Mouse (Mus musculus): ENCODE data around the gene Kif21b. TPM values are rescaled to one million over a fixed set of nuclear protein-coding genes. Genes with fewer than 3 reads are reported as not detected.

The Kif21b gene
- polyA plus RNA-seq, 1 experiment from 2014 or later, result 1.1 TPM

DNA sequence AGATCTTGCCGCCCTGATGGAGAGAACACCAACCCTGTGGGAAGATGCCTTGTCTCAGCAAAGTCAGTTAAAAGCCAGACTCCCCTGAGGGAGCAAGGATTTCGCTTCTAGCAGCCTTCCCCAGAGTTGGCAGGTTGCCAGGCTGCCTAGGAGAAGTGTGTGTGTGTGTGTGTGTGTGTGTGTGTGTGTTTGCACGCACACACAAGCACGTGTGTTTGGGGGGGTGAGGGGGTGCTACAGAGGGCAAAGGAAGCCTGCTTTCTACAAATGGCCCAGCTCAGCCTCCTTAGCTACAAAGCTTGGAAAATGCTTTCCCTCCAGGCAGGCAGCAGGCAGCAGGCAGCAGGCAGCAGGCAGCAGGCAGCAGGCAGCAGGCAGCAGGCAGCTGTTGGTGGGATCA is 6.4 kb downstream of the Kif21b start:
- H3K4me2 ChIP-seq, result no peak overlapping the region
- H3K36me3 ChIP-seq, result no peaks in the 10 kb centered on the region
- H3K9ac ChIP-seq, result 0 out of 2 replicates have a peak overlapping the region, but pooled peaks have one; percentile 7
- ATAC-seq (ENCODE audit: low read depth) (no peak), DNase-seq (no peak)
- no peak overlapping the region for H3K4me3 ChIP-seq (replicated peaks)
- no peaks in the 10 kb centered on the region for H3K9me3 ChIP-seq (replicated peaks)
- 24% methylated on average over 4 of the region's 4 CpGs for WGBS (ENCODE audit: insufficient replicate concordance)
- H3K4me1 ChIP-seq (replicated peaks), result peaks cover 99% of the 10 kb centered on the region
- peak overlapping the region; percentile 69; the same call in 1 of the 2 replicates for H3K27ac ChIP-seq
- H3K27me3 ChIP-seq, result no peaks in the 10 kb centered on the region

DNA sequence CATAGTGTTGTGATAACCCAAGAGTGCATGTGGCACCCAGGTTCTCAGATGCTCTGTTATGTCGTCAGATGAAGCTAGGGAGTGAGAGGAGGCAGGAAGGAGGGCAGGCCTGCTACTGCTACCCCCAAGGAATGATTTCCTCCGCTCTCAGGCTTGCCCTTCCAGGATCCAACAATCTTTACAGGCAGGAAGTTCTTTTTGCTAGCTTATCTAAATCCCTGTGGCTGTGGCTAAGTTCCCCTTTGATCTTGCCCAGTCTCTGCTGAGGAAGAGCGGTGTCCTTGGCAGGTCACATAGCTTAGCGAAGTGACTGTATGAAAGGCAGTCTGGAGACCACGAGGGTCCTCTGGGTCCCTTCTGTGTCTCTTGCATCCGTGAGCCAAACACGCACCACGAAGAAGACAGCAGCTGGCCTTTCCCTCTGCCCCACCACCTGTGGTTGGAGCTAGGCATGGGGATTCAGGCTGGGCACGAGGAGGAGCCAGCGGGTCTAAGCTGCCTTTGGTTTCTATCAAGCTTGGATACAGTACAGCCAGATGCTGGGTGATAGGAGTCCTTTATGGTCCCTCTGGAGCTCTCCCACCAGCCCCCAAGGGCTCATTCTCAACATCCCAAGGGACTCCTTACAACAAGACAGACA is 7.1 kb downstream of the Kif21b start:
- WGBS (ENCODE audit: insufficient replicate concordance), result 38% methylated on average over 10 of the region's 10 CpGs
- no peaks in the 10 kb centered on the region for H3K27me3 ChIP-seq
- H3K9me3 ChIP-seq (replicated peaks), result no peaks in the 10 kb centered on the region
- H3K4me2 ChIP-seq, result 0 out of 2 replicates have a peak overlapping the region, but pooled peaks have one; percentile 77
- peak overlapping the region; percentile 7; the same call in 1 of the 2 replicates for H3K9ac ChIP-seq
- no peak for DNase-seq
- H3K27ac ChIP-seq, result peak overlapping the region; percentile 69
- H3K4me1 ChIP-seq (replicated peaks), result peaks cover 99% of the 10 kb centered on the region
- no peaks in the 10 kb centered on the region for H3K36me3 ChIP-seq
- no peak for ATAC-seq (ENCODE audit: low read depth)
- H3K4me3 ChIP-seq (replicated peaks), result no peak overlapping the region

DNA sequence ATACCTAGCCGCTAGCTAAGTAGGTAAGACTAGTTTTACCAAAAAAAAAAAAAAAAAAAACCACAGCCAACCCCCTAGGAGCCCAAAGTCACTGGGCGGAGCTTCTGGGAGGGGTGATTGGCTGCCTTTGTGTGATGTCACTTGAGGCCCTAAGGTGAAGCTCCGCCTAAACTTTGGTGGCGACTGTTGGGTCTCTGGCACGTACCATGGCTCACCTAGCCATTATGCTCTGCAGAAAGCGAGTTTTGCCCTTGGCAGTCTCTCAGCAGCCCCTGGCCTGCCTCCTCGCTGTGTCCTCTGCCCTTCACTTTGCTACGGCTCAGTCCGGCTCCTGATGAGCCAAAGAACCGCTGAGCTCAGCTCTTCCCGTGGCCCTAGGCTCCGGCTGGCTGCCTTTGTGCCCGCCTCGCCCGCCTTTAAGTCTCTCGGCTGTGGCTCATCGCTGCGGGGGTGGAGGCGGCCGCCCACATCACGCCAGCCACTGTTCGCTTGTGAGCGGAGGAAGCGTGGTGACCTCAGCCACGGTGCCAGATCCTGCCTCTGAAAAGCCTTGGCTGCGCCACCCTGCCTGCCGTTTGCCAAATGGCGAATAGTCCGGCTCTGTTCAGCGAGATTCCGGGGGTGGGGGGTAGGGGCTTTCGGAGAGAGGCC is 8.9 kb downstream of the Kif21b start:
- peaks cover 83% of the 10 kb centered on the region for H3K4me1 ChIP-seq (replicated peaks)
- peak overlapping the region; percentile 69 for H3K4me3 ChIP-seq (replicated peaks)
- H3K4me2 ChIP-seq, result peak overlapping the region; percentile 77
- WGBS (ENCODE audit: insufficient replicate concordance), result under 1% methylated on average over 32 of the region's 32 CpGs
- no peaks in the 10 kb centered on the region for H3K27me3 ChIP-seq
- DNase-seq (peak; percentile 80), ATAC-seq (ENCODE audit: low read depth) (peak; percentile 89)
- no peaks in the 10 kb centered on the region for H3K36me3 ChIP-seq
- H3K9me3 ChIP-seq (replicated peaks), result no peaks in the 10 kb centered on the region
- H3K9ac ChIP-seq, result peak overlapping the region; percentile 81
- H3K27ac ChIP-seq, result peak overlapping the region; percentile 90

DNA sequence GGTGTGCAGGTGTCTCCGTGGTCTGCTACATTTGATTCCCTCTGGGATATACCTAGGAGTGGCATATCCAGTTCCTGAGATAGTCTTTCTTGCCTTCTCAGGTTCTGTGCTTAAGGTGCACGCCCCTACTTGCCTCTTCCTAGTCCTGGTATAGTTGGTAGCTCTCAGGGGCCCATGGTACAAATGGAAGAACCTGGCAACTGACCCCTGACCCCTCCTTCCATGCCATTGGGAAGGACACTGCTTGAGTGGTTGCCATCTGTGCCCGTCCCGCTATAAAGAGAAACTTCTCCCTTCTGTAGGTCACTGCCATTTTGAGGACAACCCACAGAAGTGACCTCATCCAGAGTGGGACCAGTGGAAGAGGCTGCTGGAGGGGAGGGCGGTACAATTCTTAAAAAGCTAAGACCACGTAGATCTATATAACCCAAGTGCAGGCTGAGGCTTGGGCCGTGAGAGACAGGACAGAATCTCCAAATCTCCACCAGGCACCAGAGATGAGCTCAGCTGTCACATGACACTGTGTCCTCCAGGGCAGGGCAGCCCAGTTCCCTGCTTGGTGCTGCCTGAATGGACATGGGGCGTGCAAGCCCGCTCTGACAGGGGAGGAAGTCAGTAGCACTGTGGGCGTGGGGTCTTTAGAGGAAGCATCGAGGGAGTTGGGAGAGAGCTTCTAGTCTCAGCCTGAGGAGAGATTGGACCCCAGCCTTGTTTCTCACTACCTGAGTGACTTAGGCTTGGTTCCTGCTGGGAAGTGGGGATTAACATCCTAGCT is 10.2 kb downstream of the Kif21b start:
- ATAC-seq (ENCODE audit: low read depth) (no peak), DNase-seq (no peak)
- H3K9ac ChIP-seq, result no peak overlapping the region
- no peaks in the 10 kb centered on the region for H3K27me3 ChIP-seq
- 62% methylated on average over 11 of the region's 11 CpGs for WGBS (ENCODE audit: insufficient replicate concordance)
- H3K36me3 ChIP-seq, result 0 out of 2 replicates have a peak, but pooled peaks cover 4% of the 10 kb centered on the region
- H3K9me3 ChIP-seq (replicated peaks), result no peaks in the 10 kb centered on the region
- peaks cover 80% of the 10 kb centered on the region for H3K4me1 ChIP-seq (replicated peaks)
- H3K4me2 ChIP-seq, result peak overlapping the region; percentile 77
- no peak overlapping the region for H3K4me3 ChIP-seq (replicated peaks)
- 0 out of 2 replicates have a peak overlapping the region, but pooled peaks have one; percentile 23 for H3K27ac ChIP-seq

DNA sequence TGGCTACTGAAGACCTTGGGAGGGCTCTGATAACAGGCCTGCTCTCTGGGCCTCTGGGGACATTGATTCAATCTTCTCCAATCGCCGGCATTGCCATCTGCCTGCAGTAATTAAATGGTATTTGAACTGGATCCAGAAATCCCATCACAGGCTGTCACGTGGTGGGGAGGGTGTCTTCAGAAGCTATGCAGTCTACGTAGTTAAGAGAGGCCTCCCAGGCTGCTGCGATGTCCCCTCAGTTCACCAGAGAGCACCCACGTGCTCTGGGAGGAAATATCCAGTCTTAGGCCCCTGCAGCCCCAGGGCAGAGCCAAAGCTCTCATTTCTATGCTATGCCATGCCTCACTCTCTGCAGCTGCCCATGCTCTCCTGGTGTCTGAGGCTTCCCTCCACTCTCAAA is 11.1 kb downstream of the Kif21b start:
- 51% methylated on average over 6 of the region's 6 CpGs for WGBS (ENCODE audit: insufficient replicate concordance)
- Histone ChIP-seq H3K27me3 (no peaks in the 10 kb centered on the region), H3K4me3 (replicated peaks) (no peak overlapping the region), H3K9ac (no peak overlapping the region), H3K4me1 (replicated peaks) (peaks cover 79% of the 10 kb centered on the region), H3K36me3 (0 out of 2 replicates have a peak, but pooled peaks cover 4% of the 10 kb centered on the region), H3K4me2 (no peak overlapping the region), H3K9me3 (replicated peaks) (no peaks in the 10 kb centered on the region), H3K27ac (peak overlapping the region; percentile 25; the same call in 1 of the 2 replicates)
- ATAC-seq (ENCODE audit: low read depth) (no peak), DNase-seq (no peak)

DNA sequence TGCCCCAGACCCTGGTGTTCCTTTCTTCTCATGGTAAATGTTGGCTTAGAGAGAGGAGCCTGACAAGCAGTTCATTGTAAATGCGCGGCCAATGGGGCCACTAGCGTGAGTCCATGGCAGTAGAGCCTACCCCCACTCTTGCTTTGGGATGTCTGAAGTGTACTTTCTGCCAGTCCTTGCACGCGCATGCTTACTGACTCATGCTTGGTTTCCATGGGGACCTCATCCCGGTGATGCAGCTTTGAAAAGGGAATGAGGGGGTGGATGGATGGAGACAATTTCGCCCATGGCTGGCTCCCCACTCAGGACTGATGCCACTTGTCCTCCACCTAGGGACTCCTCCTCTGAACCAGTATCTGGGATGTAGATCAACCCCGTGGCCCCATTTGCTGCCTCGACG is 12.3 kb downstream of the Kif21b start:
- Histone ChIP-seq H3K4me1 (replicated peaks) (peaks cover 70% of the 10 kb centered on the region), H3K27ac (no peak overlapping the region), H3K9ac (no peak overlapping the region), H3K4me3 (replicated peaks) (no peak overlapping the region), H3K27me3 (no peaks in the 10 kb centered on the region), H3K36me3 (peaks cover 14% of the 10 kb centered on the region; the same call in 1 of the 2 replicates), H3K4me2 (no peak overlapping the region), H3K9me3 (replicated peaks) (no peaks in the 10 kb centered on the region)
- 82% methylated on average over 10 of the region's 10 CpGs for WGBS (ENCODE audit: insufficient replicate concordance)
- ATAC-seq (ENCODE audit: low read depth) (no peak), DNase-seq (no peak)

DNA sequence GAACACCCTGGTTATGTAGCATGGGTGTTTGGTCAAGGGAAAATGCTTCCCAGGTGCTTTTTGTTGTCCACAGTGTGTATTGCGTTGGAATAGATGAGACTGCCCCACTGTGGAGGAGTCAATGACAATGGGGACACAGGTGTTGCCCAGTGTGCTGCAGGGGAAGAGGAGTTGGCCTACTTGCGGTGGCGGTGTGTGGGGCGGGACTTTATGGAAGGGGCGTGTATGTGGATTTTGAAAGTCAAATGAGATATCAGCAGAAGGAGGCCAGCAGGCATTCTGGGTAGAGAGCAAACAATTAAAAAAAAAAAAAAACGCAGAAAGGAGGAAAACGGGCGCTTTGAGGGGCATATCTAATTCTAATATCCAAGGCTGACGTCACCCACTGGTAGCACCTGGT is 18.5 kb downstream of the Kif21b start:
- H3K9ac ChIP-seq, result no peak overlapping the region
- no peak overlapping the region for H3K4me2 ChIP-seq
- H3K4me3 ChIP-seq (replicated peaks), result no peak overlapping the region
- peaks cover 40% of the 10 kb centered on the region for H3K36me3 ChIP-seq
- H3K27ac ChIP-seq, result no peak overlapping the region
- peaks cover 21% of the 10 kb centered on the region for H3K4me1 ChIP-seq (replicated peaks)
- WGBS (ENCODE audit: insufficient replicate concordance), result 83% methylated on average over 9 of the region's 9 CpGs
- ATAC-seq (ENCODE audit: low read depth), result no peak
- no peak for DNase-seq
- H3K27me3 ChIP-seq, result no peaks in the 10 kb centered on the region
- H3K9me3 ChIP-seq (replicated peaks), result no peaks in the 10 kb centered on the region

DNA sequence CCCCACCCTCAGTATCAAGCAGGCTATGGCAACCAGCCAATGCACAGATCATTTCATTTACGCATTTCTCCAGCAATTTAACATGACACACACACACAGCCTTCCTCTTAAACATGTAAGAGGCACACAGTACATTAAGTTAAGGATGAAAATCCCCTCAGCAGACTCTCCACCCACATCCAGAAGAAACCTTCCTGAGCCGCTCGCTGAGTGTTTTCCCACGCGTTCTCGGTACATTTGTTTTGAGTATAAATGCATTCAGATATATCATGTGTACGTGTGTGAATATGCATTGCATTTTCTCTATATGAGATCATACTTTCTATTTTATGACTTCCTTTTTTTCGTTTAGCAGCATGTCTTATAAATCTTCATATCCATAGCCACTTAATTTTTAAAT is 20.2 kb downstream of the Kif21b start:
- no peak for DNase-seq
- H3K36me3 ChIP-seq, result peaks cover 43% of the 10 kb centered on the region
- WGBS (ENCODE audit: insufficient replicate concordance), result 80% methylated on average over 8 of the region's 8 CpGs
- H3K4me3 ChIP-seq (replicated peaks), result no peak overlapping the region
- H3K9ac ChIP-seq, result no peak overlapping the region
- no peaks in the 10 kb centered on the region for H3K9me3 ChIP-seq (replicated peaks)
- no peak overlapping the region for H3K27ac ChIP-seq
- H3K4me1 ChIP-seq (replicated peaks), result peaks cover 12% of the 10 kb centered on the region
- H3K4me2 ChIP-seq, result no peak overlapping the region
- no peak for ATAC-seq (ENCODE audit: low read depth)
- no peaks in the 10 kb centered on the region for H3K27me3 ChIP-seq

DNA sequence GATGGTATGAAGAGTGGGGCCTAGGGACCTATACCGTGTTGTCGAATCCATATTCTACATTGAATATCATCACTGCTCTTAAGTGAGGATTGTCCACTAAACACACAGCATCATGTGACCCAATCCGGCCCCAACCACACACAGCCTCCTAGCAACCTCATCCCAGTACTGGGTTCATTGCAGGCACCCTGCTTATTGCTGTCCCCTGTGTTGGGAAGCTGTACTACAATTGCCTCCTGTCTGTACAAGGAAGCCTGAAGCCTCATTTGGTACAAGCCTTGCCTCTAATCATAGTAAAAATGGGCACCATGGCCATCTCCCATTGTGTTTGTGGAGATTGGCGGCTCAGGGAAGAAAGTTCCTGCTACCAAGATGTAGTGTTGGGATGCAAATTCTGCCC is 25.1 kb downstream of the Kif21b start:
- Histone ChIP-seq H3K9ac (no peak overlapping the region), H3K4me3 (replicated peaks) (no peak overlapping the region), H3K9me3 (replicated peaks) (no peaks in the 10 kb centered on the region), H3K4me2 (no peak overlapping the region), H3K4me1 (replicated peaks) (no peaks in the 10 kb centered on the region; the same call in 1 of the 2 replicates), H3K27ac (no peak overlapping the region), H3K27me3 (no peaks in the 10 kb centered on the region), H3K36me3 (peaks cover 36% of the 10 kb centered on the region)
- 79% methylated on average over 4 of the region's 4 CpGs for WGBS (ENCODE audit: insufficient replicate concordance)
- no peak for ATAC-seq (ENCODE audit: low read depth)
- no peak for DNase-seq

DNA sequence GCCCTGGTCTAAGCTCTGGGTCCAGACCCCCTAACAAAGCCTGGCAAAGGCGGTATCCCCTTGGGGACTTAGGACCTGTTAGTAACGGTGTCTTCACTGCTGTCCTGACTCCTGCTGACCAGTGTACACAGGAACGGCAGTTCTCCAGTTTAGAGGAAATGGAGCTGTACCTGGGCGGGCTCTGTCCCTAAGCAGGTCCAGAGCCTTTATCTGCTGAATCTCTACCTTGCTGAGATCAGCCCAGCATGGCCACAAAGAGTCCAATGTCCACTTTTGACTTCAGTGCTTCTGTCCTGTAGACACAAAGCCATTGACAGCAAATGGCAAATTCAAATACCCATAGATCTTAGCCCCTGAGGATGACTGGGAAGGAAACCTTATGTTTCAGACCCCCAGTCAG is 25.8 kb downstream of the Kif21b start:
- no peak overlapping the region for H3K27ac ChIP-seq
- no peaks in the 10 kb centered on the region; the same call in 1 of the 2 replicates for H3K4me1 ChIP-seq (replicated peaks)
- ATAC-seq (ENCODE audit: low read depth), result no peak
- no peak overlapping the region for H3K9ac ChIP-seq
- DNase-seq, result no peak
- no peaks in the 10 kb centered on the region for H3K9me3 ChIP-seq (replicated peaks)
- H3K27me3 ChIP-seq, result no peaks in the 10 kb centered on the region
- no peak overlapping the region for H3K4me3 ChIP-seq (replicated peaks)
- WGBS (ENCODE audit: insufficient replicate concordance), result 82% methylated on average over 4 of the region's 4 CpGs
- H3K36me3 ChIP-seq, result peaks cover 33% of the 10 kb centered on the region
- no peak overlapping the region for H3K4me2 ChIP-seq

DNA sequence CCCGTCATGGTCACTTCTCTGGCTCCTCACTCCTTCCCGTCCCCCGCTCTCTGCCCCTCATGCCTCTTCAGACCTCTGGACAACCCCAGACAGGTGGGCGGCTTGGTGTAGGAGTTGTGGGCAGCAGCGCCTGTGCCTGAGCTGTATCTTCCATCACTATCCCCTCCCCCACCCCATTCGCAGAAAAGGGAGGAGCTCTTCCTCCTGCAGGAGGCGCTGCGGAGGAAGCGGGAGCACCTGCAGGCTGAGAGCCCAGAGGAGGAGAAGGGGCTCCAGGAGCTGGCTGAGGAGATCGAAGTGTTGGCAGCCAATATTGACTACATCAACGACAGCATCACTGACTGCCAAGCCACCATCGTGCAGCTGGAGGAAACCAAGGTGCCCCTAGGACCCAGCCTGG is 28.6 kb downstream of the Kif21b start:
- H3K4me2 ChIP-seq, result no peak overlapping the region
- no peaks in the 10 kb centered on the region for H3K9me3 ChIP-seq (replicated peaks)
- no peak overlapping the region for H3K4me3 ChIP-seq (replicated peaks)
- no peak overlapping the region for H3K9ac ChIP-seq
- no peak overlapping the region for H3K27ac ChIP-seq
- 69% methylated on average over 12 of the region's 12 CpGs for WGBS (ENCODE audit: insufficient replicate concordance)
- DNase-seq (no peak), ATAC-seq (ENCODE audit: low read depth) (no peak)
- no peaks in the 10 kb centered on the region; the same call in 1 of the 2 replicates for H3K4me1 ChIP-seq (replicated peaks)
- H3K36me3 ChIP-seq, result peaks cover 23% of the 10 kb centered on the region
- no peaks in the 10 kb centered on the region for H3K27me3 ChIP-seq
